Mouse (Mus musculus): ENCODE results near the gene Bace2. TPM values are rescaled to one million over a fixed set of nuclear protein-coding genes. Genes with fewer than 3 reads are reported as not detected.

The Bace2 gene
- polyA plus RNA-seq, 1 experiment from 2014 or later: 17.7 TPM

DNA sequence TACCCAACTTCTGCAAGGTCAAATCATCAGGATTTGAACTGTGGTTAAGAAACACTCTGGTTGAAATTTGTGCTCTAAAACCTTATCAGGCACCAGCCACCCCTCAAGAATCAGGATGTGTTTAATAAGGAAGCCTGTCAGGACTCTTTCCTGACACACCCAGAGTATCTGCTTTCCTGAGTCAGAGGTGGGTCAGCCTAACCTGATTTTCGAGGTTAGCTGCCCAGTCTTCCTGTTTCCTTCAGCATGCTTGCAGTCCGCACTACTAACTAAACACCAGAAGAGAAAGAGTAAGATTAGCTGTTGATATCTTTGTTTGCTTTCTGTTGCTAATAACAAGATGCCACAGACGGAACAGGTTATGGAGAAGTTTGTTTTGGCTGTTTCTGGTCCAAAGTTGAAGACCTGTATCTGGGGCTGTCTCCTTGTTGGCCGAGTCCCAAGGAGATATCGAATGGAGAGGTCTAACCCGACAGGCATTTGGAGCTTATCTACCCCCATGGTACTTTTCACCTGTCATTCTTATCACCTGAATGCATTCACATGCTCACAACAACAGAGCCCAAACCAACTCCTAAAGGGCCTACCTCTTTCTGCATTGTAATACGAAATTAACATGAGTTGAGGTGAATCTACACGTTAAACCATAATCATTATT, 5.8 kb downstream of the Bace2 start:
- H3K27me3 ChIP-seq (ENCODE audit: insufficient read depth, poor library complexity, severe bottlenecking): peaks cover 22% of the 10 kb centered on the region
- H3K27ac ChIP-seq: no peak overlapping the region
- no peak overlapping the region for H3K4me3 ChIP-seq
- H3K36me3 ChIP-seq: no peaks in the 10 kb centered on the region
- 42% methylated on average over 8 of the region's 8 CpGs for WGBS
- H3K4me1 ChIP-seq: 0 out of 2 replicates have a peak, but pooled peaks cover 3% of the 10 kb centered on the region
- DNase-seq (ENCODE audit: low spot score): no peak
- H3K9me3 ChIP-seq: no peaks in the 10 kb centered on the region

DNA sequence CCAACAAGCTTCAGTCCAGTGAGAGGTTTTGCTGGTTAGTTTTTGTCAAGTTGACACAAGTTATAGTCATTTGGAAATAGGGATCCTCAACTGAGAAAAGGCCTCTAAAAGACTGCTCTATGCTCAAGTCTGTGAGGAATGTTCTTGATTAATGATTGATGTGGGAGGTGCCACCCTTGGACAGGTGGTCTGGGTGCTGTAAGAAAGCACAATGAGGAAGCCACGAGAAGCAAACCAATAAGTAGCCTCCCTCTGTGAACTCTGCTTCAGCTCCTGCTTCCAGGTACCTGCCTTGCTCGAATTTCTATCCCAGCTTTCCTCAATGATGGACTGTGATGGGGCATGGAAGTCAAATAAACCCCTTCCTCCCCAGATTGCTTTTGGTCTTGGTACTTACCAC, 9.6 kb downstream of the Bace2 start:
- 61% methylated on average over 2 of the region's 2 CpGs for WGBS
- Histone ChIP-seq H3K4me1 (no peaks in the 10 kb centered on the region), H3K9me3 (no peaks in the 10 kb centered on the region), H3K27me3 (ENCODE audit: insufficient read depth, poor library complexity, severe bottlenecking) (no peaks in the 10 kb centered on the region), H3K4me3 (no peak overlapping the region), H3K36me3 (no peaks in the 10 kb centered on the region), H3K27ac (no peak overlapping the region)
- DNase-seq (ENCODE audit: low spot score): no peak

DNA sequence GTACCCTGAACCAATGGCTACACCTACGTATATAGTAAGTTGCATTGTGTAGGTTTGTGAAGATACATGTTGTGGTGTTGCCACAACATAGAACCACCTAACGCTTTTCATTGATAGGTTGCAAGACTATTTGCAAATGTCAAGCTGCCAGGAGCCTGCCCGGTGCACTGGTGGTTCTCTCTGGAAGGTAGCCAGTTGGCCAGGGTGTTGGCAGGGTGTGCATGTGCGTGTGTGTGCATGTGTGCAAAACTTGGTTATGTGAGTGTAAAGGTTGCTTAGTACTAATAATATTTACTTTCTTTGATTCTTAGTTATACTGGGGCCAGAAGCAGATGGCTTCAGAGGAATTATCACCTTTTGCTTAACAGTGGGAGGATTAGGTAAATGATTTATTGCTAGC, 13.7 kb downstream of the Bace2 start:
- Histone ChIP-seq H3K9me3 (no peaks in the 10 kb centered on the region), H3K36me3 (no peaks in the 10 kb centered on the region), H3K27ac (no peak overlapping the region), H3K27me3 (ENCODE audit: insufficient read depth, poor library complexity, severe bottlenecking) (no peaks in the 10 kb centered on the region), H3K4me3 (no peak overlapping the region), H3K4me1 (no peaks in the 10 kb centered on the region)
- DNase-seq (ENCODE audit: low spot score): no peak
- 80% methylated on average over 4 of the region's 4 CpGs for WGBS

DNA sequence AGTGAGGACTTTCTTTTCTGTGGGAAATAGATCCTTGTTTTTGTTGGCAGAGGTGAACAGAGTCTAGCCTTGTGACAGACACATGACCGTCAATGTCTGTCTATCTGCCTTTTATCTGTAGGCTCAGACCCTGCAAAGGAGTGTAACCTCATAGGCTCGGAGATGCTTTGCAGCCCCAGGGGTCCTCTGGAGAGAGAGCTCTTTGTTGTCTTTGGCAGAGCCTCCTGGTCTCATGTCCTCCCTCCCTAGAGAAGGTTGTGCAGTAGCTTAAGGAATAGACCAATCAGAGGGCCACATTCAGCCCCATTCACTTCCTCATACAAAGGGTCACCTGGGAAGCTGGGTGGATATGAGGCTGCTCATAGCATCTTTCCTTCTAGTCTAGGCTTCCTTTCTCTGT, 31.4 kb downstream of the Bace2 start:
- 29% methylated on average over 2 of the region's 2 CpGs for WGBS
- H3K4me3 ChIP-seq: no peak overlapping the region
- no peaks in the 10 kb centered on the region for H3K36me3 ChIP-seq
- H3K27me3 ChIP-seq (ENCODE audit: insufficient read depth, poor library complexity, severe bottlenecking): no peaks in the 10 kb centered on the region
- H3K9me3 ChIP-seq: no peaks in the 10 kb centered on the region
- H3K27ac ChIP-seq: no peak overlapping the region
- peaks cover 23% of the 10 kb centered on the region for H3K4me1 ChIP-seq
- DNase-seq (ENCODE audit: low spot score): no peak

DNA sequence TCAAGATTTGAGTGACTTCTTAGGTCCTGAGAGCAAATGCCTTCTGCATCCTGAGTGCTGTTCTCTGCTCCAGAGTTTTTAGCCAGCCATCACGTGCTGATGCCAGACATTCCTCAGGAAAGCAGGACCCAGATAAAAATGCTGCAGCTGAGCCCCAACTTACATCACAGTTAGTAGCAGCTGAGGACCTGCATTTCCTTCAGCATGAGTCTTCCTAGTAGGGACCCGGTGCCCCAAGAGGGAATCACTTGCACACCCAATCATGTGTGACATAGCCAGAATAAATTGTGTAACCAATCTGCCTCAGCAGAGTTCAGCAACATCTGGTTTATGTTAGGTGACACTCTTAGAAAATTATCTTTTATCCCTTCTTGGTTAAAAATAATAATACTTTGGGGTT, 34.7 kb downstream of the Bace2 start:
- DNase-seq (ENCODE audit: low spot score): peak; percentile 77
- no peaks in the 10 kb centered on the region for H3K36me3 ChIP-seq
- H3K4me1 ChIP-seq: peaks cover 26% of the 10 kb centered on the region
- H3K9me3 ChIP-seq: no peaks in the 10 kb centered on the region
- no peaks in the 10 kb centered on the region for H3K27me3 ChIP-seq (ENCODE audit: insufficient read depth, poor library complexity, severe bottlenecking)
- no peak overlapping the region for H3K4me3 ChIP-seq
- 9% methylated on average over 2 of the region's 2 CpGs for WGBS
- H3K27ac ChIP-seq: no peak overlapping the region

DNA sequence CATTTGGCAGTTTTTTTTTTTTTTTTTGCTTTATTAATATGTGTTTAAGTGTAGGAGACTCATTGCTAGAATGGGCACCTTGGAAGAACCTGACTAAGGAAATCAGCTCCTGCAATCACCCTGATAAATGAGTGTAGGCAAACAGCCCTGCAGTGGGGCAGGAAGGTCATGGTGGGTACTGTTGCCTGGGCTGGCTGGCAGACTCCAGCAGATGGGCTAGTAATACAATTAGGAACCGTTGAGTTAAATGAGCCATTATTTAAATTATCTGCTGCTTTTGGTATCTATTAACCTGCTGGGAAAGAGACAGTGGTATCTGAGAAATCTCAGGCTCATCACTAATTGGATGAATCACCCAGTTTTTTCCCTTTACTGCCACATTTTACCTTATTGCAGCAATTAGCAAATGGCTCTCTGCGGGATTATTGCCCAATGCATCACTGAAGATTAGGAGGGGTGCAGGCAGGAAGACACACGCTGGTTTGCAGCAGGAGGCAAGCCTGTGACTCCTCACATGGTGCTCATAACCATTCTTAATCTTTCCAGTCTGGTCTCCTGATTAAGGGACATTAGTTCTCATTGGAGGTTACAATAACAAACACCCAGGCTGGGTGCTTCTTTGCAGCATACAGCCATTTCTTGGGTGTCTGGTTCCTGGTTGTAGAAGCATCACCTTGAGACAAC, 35.3 kb downstream of the Bace2 start:
- Histone ChIP-seq H3K9me3 (no peaks in the 10 kb centered on the region), H3K4me3 (no peak overlapping the region), H3K4me1 (peaks cover 26% of the 10 kb centered on the region), H3K27me3 (ENCODE audit: insufficient read depth, poor library complexity, severe bottlenecking) (no peaks in the 10 kb centered on the region), H3K27ac (no peak overlapping the region), H3K36me3 (no peaks in the 10 kb centered on the region)
- DNase-seq (ENCODE audit: low spot score): no peak
- WGBS: 32% methylated on average over 3 of the region's 3 CpGs

DNA sequence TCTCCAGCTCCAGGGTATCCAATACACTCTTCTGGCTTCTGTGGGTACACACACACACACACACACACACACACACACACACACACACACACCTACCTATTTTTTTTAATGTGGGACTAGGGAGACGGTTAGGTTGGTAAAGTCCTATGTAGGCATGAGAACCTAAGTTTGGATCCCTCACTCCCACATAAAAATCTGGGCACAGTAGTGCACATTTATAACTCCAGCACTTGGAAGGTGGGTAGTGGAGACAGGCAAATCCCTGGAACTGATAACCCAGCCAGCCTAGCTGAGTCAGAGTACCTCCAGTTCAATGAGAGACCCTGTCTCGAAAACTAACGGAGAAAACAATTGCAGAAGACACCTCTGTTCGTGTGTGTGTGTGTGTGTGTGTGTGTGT, 39.9 kb downstream of the Bace2 start:
- peaks cover 10% of the 10 kb centered on the region for H3K4me1 ChIP-seq

DNA sequence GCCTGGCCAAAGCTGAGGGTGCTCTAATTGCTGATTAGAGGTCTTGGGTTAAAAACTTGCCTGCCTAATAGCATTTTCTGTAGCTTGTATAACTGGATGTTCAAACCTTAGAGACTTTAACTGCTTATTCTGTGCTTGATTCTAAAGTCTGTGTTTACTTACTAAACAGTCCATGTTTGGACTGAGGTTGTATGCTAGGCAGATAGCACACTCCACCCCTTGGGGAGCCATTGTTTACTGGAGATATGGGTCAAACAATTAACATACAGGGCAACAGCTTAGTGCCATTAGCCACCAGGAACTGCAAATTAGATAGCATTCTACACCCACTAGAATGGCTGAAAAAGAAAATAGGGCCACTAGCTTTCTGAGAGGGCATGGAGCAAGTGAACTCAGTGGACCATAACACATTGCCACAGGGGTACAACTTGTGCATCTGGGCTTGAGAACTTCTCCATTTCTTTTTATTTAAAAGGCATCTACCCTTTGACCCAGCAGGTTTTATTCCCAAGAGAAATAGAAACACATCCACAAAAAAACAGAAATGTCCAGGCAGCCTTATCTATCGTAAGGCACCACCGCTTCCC, 41.5 kb downstream of the Bace2 start:
- Histone ChIP-seq H3K4me3 (no peak overlapping the region), H3K27ac (no peak overlapping the region), H3K36me3 (no peaks in the 10 kb centered on the region), H3K4me1 (0 out of 2 replicates have a peak, but pooled peaks cover 3% of the 10 kb centered on the region), H3K27me3 (ENCODE audit: insufficient read depth, poor library complexity, severe bottlenecking) (no peaks in the 10 kb centered on the region; the same call in 1 of the 2 replicates), H3K9me3 (no peaks in the 10 kb centered on the region)
- no peak for DNase-seq (ENCODE audit: low spot score)
- 46% methylated on average over 2 of the region's 2 CpGs for WGBS

More for the DNA sequence above, 39.9 kb downstream of the Bace2 start:
- H3K4me3 ChIP-seq: no peak overlapping the region
- H3K36me3 ChIP-seq: no peaks in the 10 kb centered on the region
- H3K9me3 ChIP-seq: no peaks in the 10 kb centered on the region
- no peak overlapping the region for H3K27ac ChIP-seq
- 71% methylated on average over 4 of the region's 4 CpGs for WGBS
- no peaks in the 10 kb centered on the region for H3K27me3 ChIP-seq (ENCODE audit: insufficient read depth, poor library complexity, severe bottlenecking)
- DNase-seq (ENCODE audit: low spot score): no peak

DNA sequence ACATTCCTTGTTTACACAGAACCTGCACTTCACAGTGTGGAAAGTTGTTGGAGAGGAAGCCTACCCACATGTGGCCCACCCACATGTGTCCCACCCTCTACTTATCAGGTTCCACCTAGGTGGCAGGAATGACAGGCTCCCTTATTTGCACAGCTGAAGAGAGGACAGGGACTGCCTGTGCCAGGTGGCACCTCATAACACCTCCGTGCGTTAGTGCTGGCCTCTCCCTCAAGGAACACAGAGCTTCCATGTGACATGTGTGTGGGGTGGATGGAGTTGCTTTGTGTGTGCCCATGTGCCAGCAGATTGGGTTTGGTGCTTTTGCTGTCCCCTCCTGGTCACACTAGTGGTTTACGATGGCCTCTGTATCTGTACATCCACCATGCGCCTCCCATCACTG, 43.4 kb downstream of the Bace2 start:
- Histone ChIP-seq H3K9me3 (no peaks in the 10 kb centered on the region), H3K27ac (no peak overlapping the region), H3K4me1 (no peaks in the 10 kb centered on the region), H3K4me3 (no peak overlapping the region), H3K27me3 (ENCODE audit: insufficient read depth, poor library complexity, severe bottlenecking) (no peaks in the 10 kb centered on the region; the same call in 1 of the 2 replicates), H3K36me3 (no peaks in the 10 kb centered on the region)
- WGBS: 84% methylated on average over 4 of the region's 4 CpGs
- no peak for DNase-seq (ENCODE audit: low spot score)

DNA sequence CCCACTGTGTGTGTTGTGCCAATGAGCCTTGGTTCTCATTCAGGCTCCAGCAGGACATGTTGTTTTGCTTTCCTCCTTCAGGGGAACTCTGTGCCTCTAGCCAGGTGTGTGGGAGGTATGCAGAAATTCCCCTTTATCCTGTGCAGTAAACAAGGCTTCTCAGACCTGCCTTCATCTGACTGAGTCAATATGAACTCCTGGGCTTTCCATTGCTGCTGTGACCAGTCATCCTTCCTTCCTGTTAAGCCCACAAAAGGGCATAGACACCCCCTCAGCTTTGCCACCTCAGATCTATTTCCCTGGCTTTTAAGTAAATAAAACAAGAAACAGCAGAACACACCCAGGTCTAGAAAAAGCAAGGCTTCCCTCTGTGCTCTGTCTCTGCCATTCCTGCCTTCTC, 45.2 kb downstream of the Bace2 start:
- Histone ChIP-seq H3K9me3 (no peaks in the 10 kb centered on the region), H3K4me3 (no peak overlapping the region), H3K36me3 (no peaks in the 10 kb centered on the region), H3K27ac (no peak overlapping the region), H3K27me3 (ENCODE audit: insufficient read depth, poor library complexity, severe bottlenecking) (no peaks in the 10 kb centered on the region; the same call in 1 of the 2 replicates), H3K4me1 (no peaks in the 10 kb centered on the region)
- no peak for DNase-seq (ENCODE audit: low spot score)

DNA sequence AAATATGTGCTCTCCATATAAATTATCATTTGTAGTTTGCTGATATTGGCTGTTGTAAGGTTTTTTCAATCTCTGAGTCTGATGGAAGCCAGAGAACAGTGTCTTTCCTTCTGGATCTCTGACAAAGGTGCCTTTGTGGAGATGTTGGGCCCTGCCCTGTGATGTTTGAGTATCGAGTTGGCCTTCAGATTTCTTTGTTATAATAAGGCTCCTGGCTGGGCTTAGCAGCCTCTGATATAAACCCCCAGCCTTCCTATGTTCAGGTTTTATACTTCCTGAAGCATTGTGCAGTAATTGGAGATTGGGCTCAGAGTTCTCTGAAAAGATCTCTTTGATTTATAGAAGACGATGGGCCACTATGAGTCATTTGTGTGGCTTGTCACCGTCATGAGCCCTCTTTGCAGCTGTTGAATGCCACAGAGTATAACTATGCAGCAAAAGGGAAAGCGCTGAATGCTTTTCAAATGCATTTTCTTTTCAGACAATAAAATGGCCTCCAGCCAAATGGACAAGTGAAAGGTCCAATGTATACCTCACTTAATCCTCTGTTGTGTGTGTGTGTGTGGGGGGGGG, 45.8 kb downstream of the Bace2 start:
- no peaks in the 10 kb centered on the region for H3K9me3 ChIP-seq
- H3K4me3 ChIP-seq: no peak overlapping the region
- DNase-seq (ENCODE audit: low spot score): no peak
- H3K36me3 ChIP-seq: no peaks in the 10 kb centered on the region
- H3K27ac ChIP-seq: no peak overlapping the region
- no peaks in the 10 kb centered on the region for H3K4me1 ChIP-seq
- WGBS: 63% methylated on average over 4 of the region's 4 CpGs
- H3K27me3 ChIP-seq (ENCODE audit: insufficient read depth, poor library complexity, severe bottlenecking): no peaks in the 10 kb centered on the region; the same call in 1 of the 2 replicates

DNA sequence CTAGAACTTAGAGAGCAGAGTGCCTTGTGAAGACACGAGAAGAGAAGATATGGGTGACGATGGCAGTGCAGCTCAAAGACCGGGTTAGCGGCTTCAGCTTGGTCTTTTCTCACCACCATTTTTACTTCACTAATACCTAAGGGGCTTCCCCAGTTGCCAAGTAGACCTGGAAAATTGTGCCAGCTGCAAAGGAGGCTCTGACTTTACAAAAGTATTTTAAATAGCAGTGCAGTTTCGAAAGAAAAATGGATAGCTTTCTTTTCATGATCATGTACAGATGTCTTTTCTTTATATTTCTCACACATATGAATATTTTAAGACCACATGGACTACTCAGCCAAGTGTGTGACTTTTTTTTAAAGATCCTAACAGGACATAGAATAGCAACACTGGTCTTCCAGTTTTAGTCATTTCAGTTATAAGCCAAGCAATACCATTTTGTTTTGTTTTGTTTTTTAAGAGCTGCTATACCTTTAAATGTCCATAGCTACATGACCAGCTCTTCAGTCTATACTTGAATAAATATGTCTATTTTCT, 49.0 kb downstream of the Bace2 start:
- Histone ChIP-seq H3K4me3 (no peak overlapping the region), H3K27me3 (ENCODE audit: insufficient read depth, poor library complexity, severe bottlenecking) (no peaks in the 10 kb centered on the region; the same call in 1 of the 2 replicates), H3K9me3 (no peaks in the 10 kb centered on the region), H3K36me3 (no peaks in the 10 kb centered on the region), H3K27ac (no peak overlapping the region), H3K4me1 (no peaks in the 10 kb centered on the region)
- 88% methylated on average over 5 of the region's 5 CpGs for WGBS
- DNase-seq (ENCODE audit: low spot score): no peak
